Mouse (Mus musculus) liver, embryonic 16.5 days (tissue): ENCODE data around the gene Clca3a1. TPM values are rescaled to one million over a fixed set of nuclear protein-coding genes. Genes with fewer than 3 reads are reported as not detected.
"Not testable (repeated sequence)": the region's sequence is repeated elsewhere in the genome, so short reads cannot be mapped to it uniquely, and the experiment has no call there.

Experiments used
- ATAC-seq: fragments of 200-750 bp; cut with Nextera tagmentation; 2 replicates; pipeline ENCODE4 v1.8.0; 2017; ENCODE audit warnings: low read depth, mild to moderate bottlenecking, moderate number of reproducible peaks, moderate library complexity
- H3K27ac ChIP-seq: fragments of 300-500 bp; sonication (generic); 2 replicates; pipeline ENCODE4 v1.5.1; 2014; ENCODE audit warnings: mild to moderate bottlenecking, low read length
- H3K27me3 ChIP-seq: fragments of 300-500 bp; sonication (generic); 2 replicates; pipeline ENCODE4 v1.6.1; 2014; ENCODE audit warnings: low read depth, low read length, mixed read lengths; ENCODE audit not compliant: control insufficient read depth, insufficient read depth
- H3K36me3 ChIP-seq: fragments of 300-500 bp; sonication (generic); 2 replicates; pipeline ENCODE4 v1.6.1; 2014; ENCODE audit warnings: mild to moderate bottlenecking; ENCODE audit not compliant: control insufficient read depth, insufficient read depth
- H3K4me1 ChIP-seq: fragments of 300-500 bp; sonication (generic); 2 replicates; pipeline ENCODE4 v1.6.1; 2014; ENCODE audit warnings: low read depth, low read length, mixed read lengths; ENCODE audit not compliant: control insufficient read depth
- H3K4me2 ChIP-seq: fragments of 300-500 bp; sonication (generic); 2 replicates; pipeline ENCODE4 v1.6.1; 2014; ENCODE audit warnings: low read depth, low read length, mixed read lengths
- H3K4me3 ChIP-seq: fragments of 300-500 bp; sonication (generic); 2 replicates; pipeline ENCODE4 v1.5.1; 2014; ENCODE audit warnings: low read depth, mild to moderate bottlenecking, low read length
- H3K9ac ChIP-seq: fragments of 300-500 bp; sonication (generic); 2 replicates; pipeline ENCODE4 v1.6.1; 2014; ENCODE audit warnings: low read depth, low read length
- H3K9me3 ChIP-seq: fragments of 300-500 bp; sonication (generic); replicated peaks from 2 replicates; pipeline ENCODE4 v1.6.1; 2016; ENCODE audit warnings: low read length; ENCODE audit not compliant: control insufficient read depth
- WGBS: fragments of 180-500 bp; shearing (Covaris S2); extraction: QIAGEN DNeasy Blood & Tissue Kit; methylation state at CpG from one replicate; pipeline ENCODE4 v1.1.7; 2014; ENCODE audit not compliant: insufficient replicate concordance; 5-methylcytosine and 5-hydroxymethylcytosine counted together
- polyA plus RNA-seq: library from polyadenylated mRNA; unstranded; fragments of >200 nt; fragmentation: Nextera tagmentation; extraction: Ambion mirVana; gene quantifications from 2 replicates; pipeline ENCODE4 v1.2.1, GENCODE M21; 2015

Clca3a1 gene
- polyA plus RNA-seq, 1 experiment from 2014 or later, result 4.9 TPM

DNA sequence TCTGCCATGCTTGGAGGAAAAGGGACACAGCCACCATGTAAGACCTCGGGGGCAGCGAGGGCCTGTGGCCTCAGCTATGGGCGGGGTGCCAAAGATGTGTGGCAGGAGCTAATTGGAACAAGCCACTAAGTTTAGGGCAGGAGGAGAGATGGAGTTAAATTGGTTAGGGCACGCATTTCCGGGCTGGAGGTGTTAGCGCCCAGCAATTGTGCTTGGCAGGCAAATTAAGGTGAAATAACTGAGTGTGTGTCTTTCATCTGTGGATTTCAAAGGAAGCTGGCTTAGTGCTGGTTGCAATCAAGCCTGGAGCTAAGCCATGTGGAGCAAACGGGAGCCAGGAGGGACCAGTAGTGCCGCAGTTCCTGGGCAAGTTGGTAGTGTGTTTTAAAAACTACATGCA lies 4.7 kb downstream of the Clca3a1 start:
- H3K4me2 ChIP-seq, H3K36me3 ChIP-seq, H3K27me3 ChIP-seq, H3K27ac ChIP-seq, H3K9ac ChIP-seq, H3K4me1 ChIP-seq, H3K9me3 ChIP-seq, ATAC-seq, H3K4me3 ChIP-seq: not testable (repeated sequence)
- WGBS, result 68% methylated on average over 8 of the region's 8 CpGs

DNA sequence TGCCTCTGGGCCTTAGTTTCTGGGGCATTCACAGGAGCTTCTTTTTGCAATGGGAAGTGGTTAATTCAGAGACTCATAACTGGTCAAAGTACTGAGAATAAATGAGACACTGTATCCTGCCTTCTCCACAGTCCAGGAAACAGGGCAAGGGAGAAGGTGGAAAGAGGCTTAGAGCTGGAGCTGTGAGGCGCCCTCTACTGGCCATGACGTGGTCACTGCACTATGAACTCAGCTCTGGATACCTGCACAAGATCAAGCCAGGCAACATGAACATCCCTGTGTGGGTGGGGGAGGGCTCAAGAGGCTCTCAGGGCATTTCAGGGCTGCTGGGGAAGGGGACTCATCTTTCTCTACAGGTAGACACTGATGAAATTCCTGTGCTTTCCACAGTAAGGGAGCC lies 7.7 kb downstream of the Clca3a1 start:
- Histone ChIP-seq H3K4me3 (no peak overlapping the region), H3K4me2 (no peak overlapping the region), H3K27ac (no peak overlapping the region), H3K9me3 (no peaks in the 10 kb centered on the region), H3K4me1 (no peaks in the 10 kb centered on the region), H3K36me3 (no peaks in the 10 kb centered on the region), H3K27me3 (no peaks in the 10 kb centered on the region), H3K9ac (no peak overlapping the region)
- WGBS, result 2% methylated on average over 2 of the region's 2 CpGs
- ATAC-seq, result no peak

DNA sequence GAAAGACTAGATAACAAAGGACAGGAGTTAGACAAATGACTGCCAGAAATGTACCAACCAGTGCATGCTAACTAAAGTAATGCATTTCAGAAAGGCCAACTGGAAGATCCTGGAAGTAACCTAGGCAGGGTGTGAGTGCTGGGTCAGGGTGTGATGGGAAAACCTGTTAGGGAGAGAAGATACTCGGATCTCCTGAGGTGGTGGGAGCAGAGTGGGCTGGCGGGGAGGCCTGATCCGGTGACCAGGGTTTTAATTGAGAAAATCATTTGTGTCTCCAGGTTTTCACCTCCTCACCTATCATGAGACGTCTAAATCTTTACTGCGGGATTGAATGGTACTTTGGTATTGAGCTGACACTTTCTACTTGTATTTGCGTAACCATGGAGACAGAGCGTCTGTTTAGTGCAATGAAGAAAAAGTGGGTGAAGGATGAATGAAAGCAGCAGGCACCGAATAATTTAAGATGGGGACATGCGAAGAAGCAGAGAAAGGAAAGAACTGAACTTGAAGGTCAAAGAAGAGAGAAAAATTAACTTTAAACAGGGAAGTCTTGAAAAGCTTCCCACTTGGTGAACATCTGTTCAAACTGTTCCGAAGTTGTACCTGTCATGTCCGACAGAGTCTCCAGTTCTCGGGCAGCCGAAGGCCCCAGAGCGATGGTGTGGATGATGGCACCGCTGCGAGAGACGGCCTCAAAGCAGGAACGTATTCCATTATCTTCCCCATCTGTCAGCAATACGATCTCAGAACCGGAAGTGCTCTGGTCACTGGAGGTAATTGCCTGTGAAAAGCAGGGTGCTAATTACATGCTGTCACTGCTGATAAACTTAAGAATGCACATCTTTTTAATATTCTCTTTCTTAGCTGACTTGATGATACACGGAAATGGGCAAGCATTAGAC lies 11.5 kb downstream of the Clca3a1 start:
- H3K9me3 ChIP-seq, H3K27me3 ChIP-seq, H3K9ac ChIP-seq, H3K4me1 ChIP-seq, H3K4me2 ChIP-seq, ATAC-seq, H3K36me3 ChIP-seq, H3K4me3 ChIP-seq, H3K27ac ChIP-seq: not testable (repeated sequence)
- 68% methylated on average over 18 of the region's 21 CpGs for WGBS

DNA sequence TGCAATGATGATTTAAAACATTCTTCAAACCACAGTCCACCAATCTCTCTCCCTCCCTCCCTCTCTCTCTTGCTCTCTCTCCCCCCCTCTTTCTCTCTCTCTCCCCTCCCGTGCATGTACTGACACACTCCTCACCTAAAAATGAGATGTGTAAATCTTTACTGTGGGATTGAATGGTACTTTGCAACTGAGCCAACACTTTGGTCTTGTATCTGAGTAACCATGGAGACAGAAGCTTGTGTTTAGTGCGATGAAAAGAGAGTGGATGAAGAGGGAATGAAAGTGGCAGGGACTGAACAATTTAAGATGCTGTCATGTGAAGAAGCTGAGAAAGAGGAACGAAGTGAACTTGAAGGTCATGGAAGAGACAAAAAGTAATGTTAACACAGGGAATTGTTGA lies 13.1 kb downstream of the Clca3a1 start:
- not testable (repeated sequence) for H3K9ac ChIP-seq, H3K27me3 ChIP-seq, H3K4me3 ChIP-seq, H3K36me3 ChIP-seq, H3K4me2 ChIP-seq, ATAC-seq, H3K9me3 ChIP-seq, H3K27ac ChIP-seq, H3K4me1 ChIP-seq
- WGBS, result 56% methylated on average over 3 of the region's 3 CpGs

DNA sequence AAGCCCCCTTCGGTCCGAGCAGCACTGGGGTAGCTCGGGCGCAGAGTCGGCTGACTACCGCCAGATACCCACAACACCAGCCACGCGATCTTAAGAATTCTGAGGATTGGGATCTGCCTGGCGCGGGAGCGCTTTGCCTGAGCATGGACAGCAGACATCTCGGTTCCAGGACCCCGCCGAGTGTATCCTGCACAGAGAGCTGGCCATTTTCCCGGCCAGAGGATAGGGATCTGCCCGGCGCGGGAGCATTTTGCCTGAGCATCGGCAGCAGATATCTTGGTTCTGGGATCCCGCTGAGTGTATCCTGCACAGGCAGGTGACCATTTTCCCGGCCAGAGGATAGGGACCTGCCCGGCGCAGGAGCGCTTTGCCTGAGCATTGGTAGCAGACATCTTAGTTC lies 22.4 kb downstream of the Clca3a1 start:
- H3K9me3 ChIP-seq, H3K27me3 ChIP-seq, ATAC-seq, H3K36me3 ChIP-seq, H3K4me3 ChIP-seq, H3K27ac ChIP-seq, H3K9ac ChIP-seq, H3K4me1 ChIP-seq, H3K4me2 ChIP-seq: not testable (repeated sequence)
- WGBS, result 72% methylated on average over 24 of the region's 24 CpGs

DNA sequence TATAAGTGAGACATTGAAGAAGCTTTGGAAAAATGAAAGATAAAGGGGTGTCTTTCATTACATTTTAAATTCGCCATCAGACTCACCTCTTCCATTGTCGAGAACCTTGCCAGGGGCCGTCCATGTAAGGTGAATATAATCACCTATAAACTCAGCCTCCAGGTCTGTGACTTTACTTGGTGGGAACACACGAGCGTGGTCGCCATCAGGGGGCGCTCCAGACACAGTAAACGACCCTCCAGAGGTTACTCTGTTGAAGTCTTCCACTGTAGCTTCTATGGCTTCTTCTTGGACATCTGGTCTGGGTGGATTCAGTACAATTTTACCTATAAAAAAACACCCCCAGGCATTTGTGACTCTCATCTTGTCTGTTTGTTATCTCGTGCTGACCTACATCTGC lies 23.9 kb downstream of the Clca3a1 start:
- Histone ChIP-seq H3K4me3 (no peak overlapping the region), H3K36me3 (no peaks in the 10 kb centered on the region), H3K27ac (no peak overlapping the region), H3K9ac (no peak overlapping the region), H3K4me1 (no peaks in the 10 kb centered on the region), H3K4me2 (no peak overlapping the region), H3K9me3 (no peaks in the 10 kb centered on the region), H3K27me3 (no peaks in the 10 kb centered on the region)
- 13% methylated on average over 9 of the region's 9 CpGs for WGBS
- ATAC-seq, result no peak

DNA sequence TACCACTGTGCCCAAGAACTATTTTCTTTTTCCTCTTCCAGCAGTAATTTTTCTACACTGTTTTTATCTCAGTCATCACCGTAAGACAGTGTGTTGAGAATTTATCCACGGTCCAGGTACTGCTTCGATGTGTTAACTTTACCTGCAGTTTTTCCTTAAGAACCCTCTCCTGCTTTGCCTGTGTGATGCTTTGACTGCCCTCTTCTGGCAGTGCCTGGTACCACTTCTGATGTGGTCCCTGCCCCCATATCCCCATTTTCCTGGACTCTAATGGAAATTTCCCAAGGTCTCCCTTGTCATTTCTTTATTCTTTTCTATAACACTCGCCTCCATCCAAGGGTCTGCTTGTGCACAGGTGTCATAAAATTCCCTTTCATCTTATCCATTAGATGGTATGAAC lies 37.3 kb downstream of the Clca3a1 start:
- Histone ChIP-seq H3K9ac (no peak overlapping the region), H3K4me3 (no peak overlapping the region), H3K4me1 (peaks cover 17% of the 10 kb centered on the region), H3K27ac (no peak overlapping the region), H3K4me2 (no peak overlapping the region), H3K9me3 (no peaks in the 10 kb centered on the region), H3K36me3 (no peaks in the 10 kb centered on the region), H3K27me3 (no peaks in the 10 kb centered on the region)
- no peak for ATAC-seq
- 29% methylated on average over 4 of the region's 4 CpGs for WGBS

DNA sequence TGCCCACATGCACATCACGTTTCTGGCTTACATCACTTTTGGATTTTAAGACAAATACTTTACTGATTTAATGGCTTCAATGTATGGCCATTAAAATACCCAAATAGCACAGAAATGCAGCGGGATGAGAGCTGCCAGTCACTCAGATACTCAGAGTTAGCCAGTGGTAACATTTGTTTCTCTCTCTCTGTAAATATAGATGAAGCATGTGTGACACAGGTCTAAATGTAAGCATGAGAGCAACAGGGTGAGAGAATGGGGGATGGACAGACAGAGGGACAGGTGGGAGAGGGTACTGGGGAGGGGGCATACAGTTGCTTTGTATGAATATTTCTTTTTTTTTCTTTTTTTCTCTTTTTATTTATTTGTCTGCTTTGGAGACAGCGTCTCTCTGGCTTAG lies 38.2 kb downstream of the Clca3a1 start:
- not testable (repeated sequence) for H3K9ac ChIP-seq, H3K4me2 ChIP-seq, H3K4me3 ChIP-seq, ATAC-seq, H3K27me3 ChIP-seq, H3K36me3 ChIP-seq, H3K9me3 ChIP-seq
- peak overlapping the region; percentile 48; the same call in 1 of the 2 replicates for H3K27ac ChIP-seq
- peaks cover 24% of the 10 kb centered on the region for H3K4me1 ChIP-seq
- 72% methylated on average over 3 of the region's 3 CpGs for WGBS

DNA sequence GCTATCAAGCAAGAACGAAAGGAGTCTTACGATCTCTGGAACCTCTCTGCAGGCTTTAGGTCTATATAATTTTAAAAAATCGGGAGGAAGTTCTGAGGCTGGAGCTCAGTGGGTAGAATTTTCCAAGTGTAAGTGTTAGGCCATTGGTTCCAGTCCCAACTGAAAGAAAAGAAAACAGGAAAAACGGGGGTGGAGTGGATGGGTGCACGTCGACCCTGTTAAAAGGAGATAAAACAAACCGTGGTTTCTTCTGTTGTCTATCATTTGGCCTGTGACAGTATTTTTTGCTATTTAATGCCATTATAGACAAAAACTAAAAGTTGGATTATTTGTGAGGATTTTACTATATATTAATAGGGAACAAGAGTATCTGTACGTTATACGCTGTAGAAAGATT lies 38.9 kb downstream of the Clca3a1 start:
- Histone ChIP-seq H3K4me3 (peak overlapping the region; percentile 99), H3K9ac (peak overlapping the region; percentile 58; the same call in 1 of the 2 replicates), H3K4me1 (peaks cover 24% of the 10 kb centered on the region), H3K27me3 (no peaks in the 10 kb centered on the region), H3K36me3 (no peaks in the 10 kb centered on the region), H3K4me2 (peak overlapping the region; percentile 88), H3K9me3 (no peaks in the 10 kb centered on the region), H3K27ac (peak overlapping the region; percentile 88)
- ATAC-seq, result no peak
- WGBS, result 33% methylated on average over 9 of the region's 9 CpGs
